Mouse (Mus musculus): ENCODE data around the gene Galnt9. TPM values are rescaled to one million over a fixed set of nuclear protein-coding genes. Genes with fewer than 3 reads are reported as not detected.
A peak's percentile ranks its signal among the peaks of the same experiment; 100 is the strongest.

Galnt9 gene
- total RNA-seq, 4 experiments from 2014 or later: 81.9 to 122 (median 97.8) TPM

GRCm38 (mm10) chr5:110582647-110583538 is 38.7 kb downstream of the Galnt9 start:
- no peak for DNase-seq (ENCODE audit: low spot score in 2 of 2)

GRCm38 (mm10) chr5:110587467-110587866 is 43.3 kb downstream of the Galnt9 start:
- DNase-seq (ENCODE audit: low spot score in 2 of 2): no peak

GRCm38 (mm10) chr5:110589833-110590232 is 45.7 kb downstream of the Galnt9 start:
- no peak for DNase-seq (ENCODE audit: low spot score in 2 of 2)

GRCm38 (mm10) chr5:110594465-110594864 is 50.3 kb downstream of the Galnt9 start:
- DNase-seq (ENCODE audit: low spot score in 2 of 2): peak; percentile 30 to 33

GRCm38 (mm10) chr5:110595341-110595740 is 51.2 kb downstream of the Galnt9 start:
- DNase-seq (ENCODE audit: low spot score in 2 of 2): peak; percentile 65 to 68

GRCm38 (mm10) chr5:110596086-110596780 is 52.1 kb downstream of the Galnt9 start:
- no peak for DNase-seq (ENCODE audit: low spot score in 2 of 2)

- DNase-seq (ENCODE audit: low spot score in 2 of 2): no peak
Observed at GRCm38 (mm10) chr5:110597502-110597901, 53.3 kb downstream of the Galnt9 start.

GRCm38 (mm10) chr5:110598298-110599095 is 54.3 kb downstream of the Galnt9 start:
- DNase-seq (ENCODE audit: low spot score in 2 of 2): peak in 1 of 2 experiments; percentile 46

GRCm38 (mm10) chr5:110603016-110603685 is 59.0 kb downstream of the Galnt9 start:
- no peak for DNase-seq (ENCODE audit: low spot score in 2 of 2)

- no peak for DNase-seq (ENCODE audit: low spot score in 2 of 2)
Observed at GRCm38 (mm10) chr5:110604311-110604710, 60.2 kb downstream of the Galnt9 start.

GRCm38 (mm10) chr5:110605531-110606221 is 61.5 kb downstream of the Galnt9 start:
- DNase-seq (ENCODE audit: low spot score in 2 of 2): no peak

GRCm38 (mm10) chr5:110607767-110608166 is 63.6 kb downstream of the Galnt9 start:
- no peak for DNase-seq (ENCODE audit: low spot score in 2 of 2)

- DNase-seq (ENCODE audit: low spot score in 2 of 2): no peak
Observed at GRCm38 (mm10) chr5:110608336-110608735, 64.2 kb downstream of the Galnt9 start.

- DNase-seq (ENCODE audit: low spot score in 2 of 2): no peak
Observed at GRCm38 (mm10) chr5:110608941-110609340, 64.8 kb downstream of the Galnt9 start.

GRCm38 (mm10) chr5:110609425-110609824 is 65.3 kb downstream of the Galnt9 start:
- no peak for DNase-seq (ENCODE audit: low spot score in 2 of 2)

- no peak for DNase-seq (ENCODE audit: low spot score in 2 of 2)
Observed at GRCm38 (mm10) chr5:110609868-110610267, 65.7 kb downstream of the Galnt9 start.

GRCm38 (mm10) chr5:110610484-110610883 is 66.3 kb downstream of the Galnt9 start:
- no peak for DNase-seq (ENCODE audit: low spot score in 2 of 2)

GRCm38 (mm10) chr5:110611435-110612158 is 67.4 kb downstream of the Galnt9 start:
- peak; percentile 66 to 77 for DNase-seq (ENCODE audit: low spot score in 2 of 2)

GRCm38 (mm10) chr5:110619226-110619625 is 75.1 kb downstream of the Galnt9 start:
- no peak for DNase-seq (ENCODE audit: low spot score in 2 of 2)

- no peak for DNase-seq (ENCODE audit: low spot score in 2 of 2)
Observed at GRCm38 (mm10) chr5:110624319-110624718, 80.2 kb downstream of the Galnt9 start.

Data from layer of hippocampus, adult 8-10 months (tissue).